Mouse (Mus musculus) T-helper 2 cell (primary cell): ENCODE measurements around the gene Ermard.
"Not testable (repeated sequence)": the region's sequence is repeated elsewhere in the genome, so short reads cannot be mapped to it uniquely, and the experiment has no call there.

ENCODE experiments used
- in situ Hi-C: fragments of 300-600 bp; cut with MboI, MseI; formaldehyde crosslinking; loops from one replicate; pipeline ENCODE4 v1.15.1; 2025; ENCODE audit warnings: high pct_unique_total_duplicates

Gene Ermard

DNA sequence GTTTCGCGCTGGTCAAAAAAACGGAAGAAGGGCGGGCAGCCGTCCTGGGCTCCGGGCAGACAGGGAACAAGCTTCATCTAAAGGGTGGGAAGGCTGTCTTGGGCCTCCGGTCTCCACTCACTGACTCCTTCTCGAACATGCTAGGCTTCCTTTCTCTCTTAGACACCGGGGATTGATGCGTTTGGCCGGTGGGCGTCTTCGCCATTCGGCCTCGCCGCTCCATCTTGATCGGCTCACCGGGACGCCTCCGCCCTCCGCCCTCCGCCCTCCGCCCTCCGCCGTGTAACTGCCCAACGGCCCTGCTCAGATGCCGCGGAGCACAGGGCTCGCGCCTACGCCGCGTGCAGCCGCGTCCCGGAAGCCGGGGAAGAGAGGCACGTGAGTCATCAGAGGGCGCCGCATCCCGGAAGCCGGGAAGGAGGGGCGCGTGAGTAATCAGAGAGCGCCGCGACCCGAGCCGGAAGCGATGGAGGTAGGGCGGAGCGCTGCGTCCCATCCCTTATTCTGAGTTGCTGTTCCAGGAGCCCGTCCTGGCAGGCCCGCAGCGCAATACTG, at the start of gene Ermard, which contains the start of the genes Tcte3 and Gm3448:
Ermard (plus strand) TSS at position 34 of the 555 bp plus-strand sequence.
Tcte3 (minus strand) TSS at position 314 of the 555 bp plus-strand sequence.
Gm3448 (minus strand) TSS at position 363 of the 555 bp plus-strand sequence.
- in situ Hi-C loops, result not testable (repeated sequence)

DNA sequence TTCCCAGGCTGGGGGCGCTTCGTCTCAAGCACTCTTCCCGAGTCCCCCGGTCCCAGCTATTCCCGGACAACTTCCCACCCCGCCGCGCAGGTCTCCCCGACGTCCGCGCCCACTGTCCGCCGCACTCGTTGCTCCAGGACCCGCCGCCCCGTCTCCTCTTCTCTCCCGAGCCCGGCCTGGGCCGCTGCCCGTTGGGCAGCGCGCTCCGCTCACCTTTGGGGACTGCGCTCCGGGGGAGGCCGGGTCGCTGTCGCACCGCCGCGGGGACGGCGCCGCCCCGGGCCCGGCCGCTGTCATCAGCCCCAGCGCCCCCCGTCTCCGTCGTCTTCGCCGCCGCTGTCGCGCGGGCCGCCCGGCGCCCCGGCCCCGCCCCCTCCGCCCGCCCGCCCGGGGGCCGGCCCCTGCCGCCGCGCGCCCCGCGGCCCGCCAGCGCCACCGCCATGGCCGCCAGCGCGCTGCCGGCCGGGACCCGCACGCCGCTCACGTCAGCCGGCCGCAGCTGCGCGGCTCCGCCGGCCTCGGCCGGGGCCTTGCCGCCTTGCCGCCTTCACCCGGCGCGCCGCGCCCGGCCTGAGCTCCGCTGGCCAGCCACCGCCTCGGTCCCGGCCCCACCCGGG, 48.4 kb upstream of the Ermard start:
- in situ Hi-C loops, result not testable (repeated sequence)

DNA sequence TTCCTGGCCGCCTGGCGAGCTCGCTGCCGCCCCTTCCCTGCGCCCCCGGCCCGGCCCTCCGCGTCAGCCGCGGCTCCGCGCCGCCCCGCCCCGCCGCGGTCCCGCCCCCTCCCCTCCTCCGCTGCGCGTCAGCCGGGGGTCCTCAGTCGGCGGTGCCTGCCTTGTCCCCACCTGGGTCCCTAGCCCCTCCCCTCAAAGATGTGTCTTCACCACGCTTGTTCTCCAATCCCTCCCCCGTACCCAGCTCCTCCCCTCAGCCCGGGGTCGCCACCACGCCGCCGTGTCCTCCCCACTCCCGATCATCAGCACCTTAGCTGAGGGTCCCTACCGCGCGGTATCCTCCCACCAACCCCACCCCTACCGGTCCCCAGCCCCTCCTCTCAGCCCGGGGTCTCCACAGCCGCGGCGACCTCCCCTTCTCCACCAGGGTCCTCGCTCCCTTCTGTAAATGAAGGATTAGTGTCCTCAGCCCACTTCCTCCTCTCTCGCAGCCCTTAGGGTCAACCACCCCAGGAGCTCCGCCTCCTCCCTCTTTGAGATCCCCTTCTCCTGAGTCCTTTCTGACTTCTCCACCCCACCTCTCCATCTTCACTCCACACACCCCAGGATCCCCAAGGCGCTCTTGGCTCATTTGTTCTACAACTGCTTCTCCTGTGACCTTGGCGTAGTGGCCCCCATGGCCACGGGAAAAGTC, 47.7 kb upstream of the Ermard start:
- in situ Hi-C loops, result not testable (repeated sequence)

DNA sequence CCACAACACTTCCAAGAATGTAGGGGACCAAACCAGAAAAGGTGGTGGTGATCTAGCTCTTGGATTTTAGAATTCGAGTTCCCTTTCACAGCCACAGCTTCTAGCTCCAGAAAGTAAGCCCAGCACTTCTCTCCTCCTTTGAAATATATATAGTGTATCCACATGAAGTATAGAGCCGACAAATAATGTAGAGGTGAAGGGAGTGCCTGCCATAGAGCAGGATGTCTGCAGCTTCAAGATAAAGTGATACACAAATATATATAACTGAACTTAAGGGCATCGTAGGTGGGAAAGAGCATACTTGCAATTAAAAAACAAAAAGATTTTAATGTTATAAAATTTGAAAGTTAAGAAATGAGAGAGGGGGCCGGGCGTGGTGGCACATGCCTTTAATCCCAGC, 46.9 kb upstream of the Ermard start:
- in situ Hi-C loops, result not testable (repeated sequence)

DNA sequence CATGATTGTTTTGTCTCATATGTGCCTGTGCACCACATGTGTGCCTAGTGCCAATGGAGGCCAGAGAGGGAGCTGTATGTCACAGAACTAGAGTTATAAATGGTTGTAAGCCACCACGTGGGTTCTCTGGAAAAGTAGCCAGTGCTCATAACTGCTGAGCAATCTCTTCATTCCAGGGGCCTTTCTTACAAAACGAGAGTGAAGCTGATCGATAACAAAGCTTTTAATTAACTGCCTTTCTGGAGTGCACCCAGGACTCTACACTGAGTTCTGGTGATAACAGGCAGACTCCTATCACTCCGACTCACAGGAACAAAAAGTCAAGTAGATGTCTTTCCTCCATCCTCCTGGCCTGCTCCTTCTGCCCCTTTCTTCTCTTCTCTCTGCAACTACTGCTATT, 41.0 kb upstream of the Ermard start:
- in situ Hi-C loops, result loop anchor here (10.0 to 25.0 kb wide), 2 partner anchors 45 to 387 kb away; partner anchors contain the start of genes Dll1 and Fam120b

DNA sequence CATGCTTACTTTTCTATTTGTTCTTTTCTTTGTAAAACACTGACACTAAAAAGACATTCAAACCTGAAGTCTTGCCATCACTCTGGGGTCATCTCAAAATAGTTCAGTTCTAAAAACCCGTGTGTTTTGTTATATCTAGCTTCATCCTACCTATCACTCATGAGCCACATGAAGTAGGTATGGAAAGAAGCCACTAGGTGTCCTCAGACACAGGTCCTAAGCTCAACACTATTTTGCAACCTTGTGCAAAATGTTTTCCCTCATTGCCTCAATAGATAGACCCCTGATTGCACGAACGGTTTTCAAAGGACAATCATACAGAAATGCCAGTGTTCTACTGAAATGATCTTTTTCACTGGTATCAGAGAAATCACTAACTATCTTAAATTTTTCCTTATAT, 31.9 kb upstream of the Ermard start:
- in situ Hi-C loops, result loop anchor here (10.0 to 25.0 kb wide), 2 partner anchors 54 to 378 kb away; partner anchors contain the start of genes Dll1 and Fam120b

DNA sequence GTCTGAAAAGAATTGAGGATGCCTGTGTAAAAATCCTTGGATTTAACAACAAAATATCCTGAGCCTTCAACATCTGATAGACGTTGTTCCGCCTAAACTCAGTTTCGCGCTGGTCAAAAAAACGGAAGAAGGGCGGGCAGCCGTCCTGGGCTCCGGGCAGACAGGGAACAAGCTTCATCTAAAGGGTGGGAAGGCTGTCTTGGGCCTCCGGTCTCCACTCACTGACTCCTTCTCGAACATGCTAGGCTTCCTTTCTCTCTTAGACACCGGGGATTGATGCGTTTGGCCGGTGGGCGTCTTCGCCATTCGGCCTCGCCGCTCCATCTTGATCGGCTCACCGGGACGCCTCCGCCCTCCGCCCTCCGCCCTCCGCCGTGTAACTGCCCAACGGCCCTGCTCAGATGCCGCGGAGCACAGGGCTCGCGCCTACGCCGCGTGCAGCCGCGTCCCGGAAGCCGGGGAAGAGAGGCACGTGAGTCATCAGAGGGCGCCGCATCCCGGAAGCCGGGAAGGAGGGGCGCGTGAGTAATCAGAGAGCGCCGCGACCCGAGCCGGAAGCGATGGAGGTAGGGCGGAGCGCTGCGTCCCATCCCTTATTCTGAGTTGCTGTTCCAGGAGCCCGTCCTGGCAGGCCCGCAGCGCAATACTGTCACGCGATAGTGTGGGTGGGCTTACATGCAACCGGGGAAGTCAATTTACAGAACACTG, 31.1 kb upstream of the Ermard start, which contains the start of gene Gm3435:
Gm3435 (plus strand) TSS at position 471 of the 708 bp plus-strand sequence.
- in situ Hi-C loops, result loop anchor here (10.0 to 25.0 kb wide), 2 partner anchors 55 to 377 kb away; partner anchors contain the start of genes Dll1 and Fam120b

DNA sequence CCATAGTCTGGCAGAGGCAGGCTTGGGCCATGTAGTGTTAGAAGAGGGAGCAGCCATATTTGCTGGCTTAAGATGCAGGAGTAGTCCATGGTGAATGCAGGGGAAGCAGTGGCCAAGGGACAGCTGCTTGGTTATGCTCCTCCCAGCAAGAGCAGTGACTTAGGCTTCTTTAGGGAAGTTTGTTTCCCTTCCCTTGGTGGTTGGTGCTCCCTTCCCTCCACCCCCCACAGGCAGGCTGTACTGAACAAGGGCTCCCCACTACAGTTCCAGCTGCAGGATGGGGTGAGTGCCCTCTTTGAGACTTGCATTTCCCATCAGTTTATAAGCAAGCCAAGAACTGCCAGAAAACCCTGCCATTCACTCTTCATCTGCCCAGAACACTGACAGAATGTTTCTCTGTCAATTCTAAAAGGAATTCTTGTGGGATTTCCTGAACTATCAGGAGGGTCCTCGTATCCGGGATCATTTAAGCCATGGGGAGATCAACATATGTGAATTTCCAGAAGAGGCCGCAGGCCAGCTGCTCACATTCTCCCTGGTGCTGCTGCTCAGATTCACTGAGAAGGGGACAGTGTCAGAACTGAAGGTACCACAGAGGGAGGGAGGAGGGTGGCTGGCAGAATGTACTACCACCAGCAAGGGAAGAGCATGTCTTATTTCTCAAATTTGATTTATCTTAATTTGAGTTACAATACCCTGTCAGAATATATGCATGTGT, 19.3 kb upstream of the Ermard start:
- in situ Hi-C loops, result loop anchor here (25.0 kb wide), 1 partner anchor 366 kb away; the partner anchor contains the start of genes Dll1 and Fam120b

DNA sequence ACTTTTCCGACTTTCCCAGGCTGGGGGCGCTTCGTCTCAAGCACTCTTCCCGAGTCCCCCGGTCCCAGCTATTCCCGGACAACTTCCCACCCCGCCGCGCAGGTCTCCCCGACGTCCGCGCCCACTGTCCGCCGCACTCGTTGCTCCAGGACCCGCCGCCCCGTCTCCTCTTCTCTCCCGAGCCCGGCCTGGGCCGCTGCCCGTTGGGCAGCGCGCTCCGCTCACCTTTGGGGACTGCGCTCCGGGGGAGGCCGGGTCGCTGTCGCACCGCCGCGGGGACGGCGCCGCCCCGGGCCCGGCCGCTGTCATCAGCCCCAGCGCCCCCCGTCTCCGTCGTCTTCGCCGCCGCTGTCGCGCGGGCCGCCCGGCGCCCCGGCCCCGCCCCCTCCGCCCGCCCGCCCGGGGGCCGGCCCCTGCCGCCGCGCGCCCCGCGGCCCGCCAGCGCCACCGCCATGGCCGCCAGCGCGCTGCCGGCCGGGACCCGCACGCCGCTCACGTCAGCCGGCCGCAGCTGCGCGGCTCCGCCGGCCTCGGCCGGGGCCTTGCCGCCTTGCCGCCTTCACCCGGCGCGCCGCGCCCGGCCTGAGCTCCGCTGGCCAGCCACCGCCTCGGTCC, 17.0 kb upstream of the Ermard start:
- in situ Hi-C loops, result loop anchor here (25.0 kb wide), 1 partner anchor 363 kb away; the partner anchor contains the start of genes Dll1 and Fam120b

DNA sequence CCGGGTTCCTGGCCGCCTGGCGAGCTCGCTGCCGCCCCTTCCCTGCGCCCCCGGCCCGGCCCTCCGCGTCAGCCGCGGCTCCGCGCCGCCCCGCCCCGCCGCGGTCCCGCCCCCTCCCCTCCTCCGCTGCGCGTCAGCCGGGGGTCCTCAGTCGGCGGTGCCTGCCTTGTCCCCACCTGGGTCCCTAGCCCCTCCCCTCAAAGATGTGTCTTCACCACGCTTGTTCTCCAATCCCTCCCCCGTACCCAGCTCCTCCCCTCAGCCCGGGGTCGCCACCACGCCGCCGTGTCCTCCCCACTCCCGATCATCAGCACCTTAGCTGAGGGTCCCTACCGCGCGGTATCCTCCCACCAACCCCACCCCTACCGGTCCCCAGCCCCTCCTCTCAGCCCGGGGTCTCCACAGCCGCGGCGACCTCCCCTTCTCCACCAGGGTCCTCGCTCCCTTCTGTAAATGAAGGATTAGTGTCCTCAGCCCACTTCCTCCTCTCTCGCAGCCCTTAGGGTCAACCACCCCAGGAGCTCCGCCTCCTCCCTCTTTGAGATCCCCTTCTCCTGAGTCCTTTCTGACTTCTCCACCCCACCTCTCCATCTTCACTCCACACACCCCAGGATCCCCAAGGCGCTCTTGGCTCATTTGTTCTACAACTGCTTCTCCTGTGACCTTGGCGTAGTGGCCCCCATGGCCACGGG, 16.4 kb upstream of the Ermard start:
- in situ Hi-C loops, result loop anchor here (25.0 kb wide), 1 partner anchor 363 kb away; the partner anchor contains the start of genes Dll1 and Fam120b

DNA sequence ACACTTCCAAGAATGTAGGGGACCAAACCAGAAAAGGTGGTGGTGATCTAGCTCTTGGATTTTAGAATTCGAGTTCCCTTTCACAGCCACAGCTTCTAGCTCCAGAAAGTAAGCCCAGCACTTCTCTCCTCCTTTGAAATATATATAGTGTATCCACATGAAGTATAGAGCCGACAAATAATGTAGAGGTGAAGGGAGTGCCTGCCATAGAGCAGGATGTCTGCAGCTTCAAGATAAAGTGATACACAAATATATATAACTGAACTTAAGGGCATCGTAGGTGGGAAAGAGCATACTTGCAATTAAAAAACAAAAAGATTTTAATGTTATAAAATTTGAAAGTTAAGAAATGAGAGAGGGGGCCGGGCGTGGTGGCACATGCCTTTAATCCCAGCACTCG, 15.5 kb upstream of the Ermard start:
- in situ Hi-C loops, result not testable (repeated sequence)

DNA sequence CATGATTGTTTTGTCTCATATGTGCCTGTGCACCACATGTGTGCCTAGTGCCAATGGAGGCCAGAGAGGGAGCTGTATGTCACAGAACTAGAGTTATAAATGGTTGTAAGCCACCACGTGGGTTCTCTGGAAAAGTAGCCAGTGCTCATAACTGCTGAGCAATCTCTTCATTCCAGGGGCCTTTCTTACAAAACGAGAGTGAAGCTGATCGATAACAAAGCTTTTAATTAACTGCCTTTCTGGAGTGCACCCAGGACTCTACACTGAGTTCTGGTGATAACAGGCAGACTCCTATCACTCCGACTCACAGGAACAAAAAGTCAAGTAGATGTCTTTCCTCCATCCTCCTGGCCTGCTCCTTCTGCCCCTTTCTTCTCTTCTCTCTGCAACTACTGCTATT, 9.6 kb upstream of the Ermard start:
- in situ Hi-C loops, result not testable (repeated sequence)

DNA sequence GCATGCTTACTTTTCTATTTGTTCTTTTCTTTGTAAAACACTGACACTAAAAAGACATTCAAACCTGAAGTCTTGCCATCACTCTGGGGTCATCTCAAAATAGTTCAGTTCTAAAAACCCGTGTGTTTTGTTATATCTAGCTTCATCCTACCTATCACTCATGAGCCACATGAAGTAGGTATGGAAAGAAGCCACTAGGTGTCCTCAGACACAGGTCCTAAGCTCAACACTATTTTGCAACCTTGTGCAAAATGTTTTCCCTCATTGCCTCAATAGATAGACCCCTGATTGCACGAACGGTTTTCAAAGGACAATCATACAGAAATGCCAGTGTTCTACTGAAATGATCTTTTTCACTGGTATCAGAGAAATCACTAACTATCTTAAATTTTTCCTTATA, 553 bp upstream of the Ermard start:
- in situ Hi-C loops, result not testable (repeated sequence)

DNA sequence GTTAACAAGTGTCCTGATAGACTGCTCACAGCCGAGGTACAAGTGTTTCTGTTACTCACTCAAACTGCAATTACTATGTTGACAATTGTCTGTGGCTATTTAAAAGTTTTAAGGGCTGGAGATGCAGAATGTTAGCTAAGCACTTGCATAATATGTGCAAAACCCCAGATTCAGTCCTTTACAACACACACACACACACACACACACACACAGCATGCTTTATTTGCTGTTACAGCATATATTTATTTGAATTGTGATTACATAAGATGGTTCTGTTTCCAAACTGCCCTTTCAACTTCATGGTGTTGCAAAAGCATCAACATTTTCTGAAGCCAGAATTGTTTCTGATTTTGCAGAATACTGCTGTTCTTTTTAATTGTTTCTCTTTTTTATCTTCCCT, 9.3 kb downstream of the Ermard start:
- in situ Hi-C loops, result not testable (repeated sequence)

DNA sequence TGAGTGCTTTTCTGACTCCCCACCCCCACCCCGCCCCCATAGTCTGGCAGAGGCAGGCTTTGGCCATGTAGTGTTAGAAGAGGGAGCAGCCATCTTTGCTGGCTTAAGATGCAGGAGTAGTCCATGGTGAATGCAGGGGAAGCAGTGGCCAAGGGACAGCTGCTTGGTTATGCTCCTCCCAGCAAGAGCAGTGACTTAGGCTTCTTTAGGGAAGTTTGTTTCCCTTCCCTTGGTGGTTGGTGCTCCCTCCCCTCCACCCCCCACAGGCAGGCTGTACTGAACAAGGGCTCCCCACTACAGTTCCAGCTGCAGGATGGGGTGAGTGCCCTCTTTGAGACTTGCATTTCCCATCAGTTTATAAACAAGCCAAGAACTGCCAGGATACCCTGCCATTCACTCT, 11.8 kb downstream of the Ermard start:
- in situ Hi-C loops, result not testable (repeated sequence)

DNA sequence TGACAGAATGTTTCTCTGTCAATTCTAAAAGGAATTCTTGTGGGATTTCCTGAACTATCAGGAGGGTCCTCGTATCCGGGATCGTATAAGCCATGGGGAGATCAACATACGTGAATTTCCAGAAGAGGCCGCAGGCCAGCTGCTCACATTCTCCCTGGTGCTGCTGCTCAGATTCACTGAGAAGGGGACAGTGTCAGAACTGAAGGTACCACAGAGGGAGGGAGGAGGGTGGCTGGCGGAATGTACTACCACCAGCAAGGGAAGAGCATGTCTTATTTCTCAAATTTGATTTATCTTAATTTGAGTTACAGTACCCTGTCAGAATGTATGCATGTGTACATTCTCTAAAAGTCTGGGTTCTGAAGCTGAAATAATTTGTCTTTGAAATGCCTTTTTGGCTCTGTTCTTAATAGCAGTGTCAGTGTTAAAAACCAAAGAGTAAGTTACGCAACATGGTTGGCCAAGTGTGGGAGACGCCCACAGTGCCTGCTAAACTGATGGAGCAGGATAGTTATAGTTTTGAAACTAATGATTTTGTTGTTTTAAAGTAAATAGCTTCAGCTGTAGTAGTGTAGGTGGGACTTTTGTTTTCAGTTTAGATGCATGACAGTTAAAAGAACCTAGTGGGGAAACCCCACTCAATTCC, 12.3 kb downstream of the Ermard start:
- in situ Hi-C loops, result not testable (repeated sequence)

DNA sequence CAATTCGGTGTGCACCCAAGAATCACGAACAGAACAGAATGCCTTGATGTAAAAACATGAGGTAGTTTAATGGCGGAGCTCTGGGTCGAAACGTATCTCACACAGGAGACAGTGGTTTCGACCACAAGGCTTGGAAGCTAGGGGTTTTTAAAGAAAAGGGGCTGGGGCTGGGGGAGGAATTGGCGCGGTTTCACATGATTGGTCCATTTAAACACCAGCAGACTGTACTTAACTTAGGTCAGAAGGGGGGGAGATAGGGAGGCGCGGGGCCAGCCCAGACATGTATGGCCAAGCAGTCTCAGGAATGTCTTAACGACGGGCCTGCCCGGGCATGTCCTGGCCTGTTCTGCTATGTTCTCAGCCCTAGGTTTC, 12.8 kb downstream of the Ermard start:
- in situ Hi-C loops, result not testable (repeated sequence)

DNA sequence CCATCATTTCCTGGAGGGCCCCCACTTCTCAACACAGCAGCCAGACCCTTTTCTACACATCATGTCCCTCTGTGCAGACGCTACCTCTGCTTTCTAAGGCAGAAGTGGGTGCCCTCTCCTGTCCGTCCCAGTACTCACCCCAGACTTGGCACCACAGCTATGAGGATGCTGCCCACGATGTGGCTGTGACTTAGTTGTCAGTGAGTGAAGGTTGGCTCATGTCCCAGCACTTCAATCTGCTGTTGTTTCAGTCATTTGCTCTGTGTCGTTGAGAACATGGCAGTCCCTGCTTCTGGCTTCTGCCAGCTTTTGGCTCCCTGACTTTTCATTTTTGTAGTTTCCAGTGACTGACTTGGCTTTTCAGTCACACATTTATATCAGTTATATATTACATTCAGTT, 14.9 kb downstream of the Ermard start:
- in situ Hi-C loops, result no loop called here

DNA sequence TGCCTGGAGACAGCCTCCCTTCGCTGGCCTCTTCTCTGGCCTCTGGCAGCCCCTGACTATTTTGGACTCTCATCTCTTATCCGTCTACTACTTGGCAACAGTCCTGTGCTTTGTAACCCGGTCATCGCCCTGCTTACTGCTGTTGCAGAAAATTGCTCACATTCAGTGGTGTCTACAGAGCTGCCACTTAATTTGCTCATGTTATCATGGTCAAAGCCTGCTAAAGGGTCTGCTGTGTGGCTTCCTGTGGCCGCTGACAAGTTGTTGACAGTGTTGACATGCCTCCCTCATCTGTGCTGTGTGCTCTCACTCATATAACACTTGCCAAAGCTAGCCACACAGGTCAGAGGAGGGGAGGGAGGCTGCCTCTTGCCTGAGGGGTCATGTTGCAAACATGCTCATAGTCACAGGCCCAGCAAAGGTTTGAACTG, 17.2 kb downstream of the Ermard start:
- in situ Hi-C loops, result no loop called here
